Mouse (Mus musculus) G1E (cell line): Measurements from ENCODE around the gene H1f0. TPM values are rescaled to one million over a fixed set of nuclear protein-coding genes. Genes with fewer than 3 reads are reported as not detected.

Experiments
- ATAC-seq: 2 replicates; pipeline ENCODE4 v1.8.0; 2016; ENCODE audit warnings: mild to moderate bottlenecking; ENCODE audit not compliant: insufficient number of reproducible peaks, poor library complexity, low FRiP score, severe bottlenecking; ENCODE audit errors: extremely low read depth
- DNase-seq: peaks from one replicate; pipeline ENCODE4 v3.0.0; 2012; ENCODE audit warnings: low spot score
- H3K27me3 ChIP-seq: 2 replicates; pipeline ENCODE4 v1.6.1; 2012; ENCODE audit warnings: mild to moderate bottlenecking, low read length, inconsistent platforms; ENCODE audit not compliant: insufficient read depth
- H3K36me3 ChIP-seq: replicated peaks from 2 replicates; pipeline ENCODE3; 2012; ENCODE audit warnings: mild to moderate bottlenecking, inconsistent platforms
- H3K4me1 ChIP-seq: 2 replicates; pipeline ENCODE4 v1.6.1; 2012; ENCODE audit warnings: low read depth, low read length, inconsistent platforms, mixed read lengths; ENCODE audit not compliant: insufficient read depth
- H3K4me3 ChIP-seq: 2 replicates; pipeline ENCODE4 v1.5.1; 2012; ENCODE audit warnings: low read depth, mild to moderate bottlenecking, inconsistent platforms, low read length, moderate library complexity, mixed read lengths
- H3K9me3 ChIP-seq: replicated peaks from 2 replicates; pipeline ENCODE4 v1.6.1; 2012; ENCODE audit warnings: inconsistent platforms
- CTCF ChIP-seq: IDR thresholded peaks from 2 replicates; pipeline ENCODE4 v1.5.1; 2012; ENCODE audit warnings: low read depth, low read length, inconsistent platforms, mixed read lengths
- GATA1 ChIP-seq: IDR thresholded peaks from 2 replicates; pipeline ENCODE4 v1.6.1; 2012; ENCODE audit warnings: borderline replicate concordance, low read length, inconsistent platforms, mixed read lengths
- GATA2 ChIP-seq: IDR thresholded peaks from 2 replicates; pipeline ENCODE4 v1.6.1; 2012; ENCODE audit warnings: low read depth, low read length, inconsistent platforms, borderline replicate concordance
- POLR2AphosphoS5 ChIP-seq: IDR thresholded peaks from 2 replicates; pipeline ENCODE4 v1.6.1; 2012; ENCODE audit warnings: low read depth, low read length, inconsistent platforms; ENCODE audit not compliant: insufficient replicate concordance
- TAL1 ChIP-seq: conservative IDR thresholded peaks from 2 replicates; pipeline ENCODE4 v1.6.1; 2012; ENCODE audit warnings: low read depth, low read length, inconsistent platforms, mixed read lengths
- polyA plus RNA-seq: library from polyadenylated mRNA; stranded (reverse); fragments of >175 nt; gene quantifications from 2 replicates; pipeline ENCODE4 v1.2.3, GENCODE M21; 2012
- total RNA-seq, 2 experiments: library from RNA; stranded (forward) in 1 of 2; stranded (reverse) in 1 of 2; fragments of 200-1000 nt in 1 of 2; fragments of >200 nt in 1 of 2; fragmentation: Nextera tagmentation in 1 of 2; gene quantifications; 2 replicates each; pipeline ENCODE4 v1.2.3; 2014 to 2017

The H1f0 gene
- total RNA-seq (2014; fragmentation: Nextera tagmentation) = not detected in 2 replicates
- 0.16 TPM in 1 of 2 replicates, not detected in the other for total RNA-seq (2017)
- 0.03 and 0.05 TPM in 2 replicates for polyA plus RNA-seq

- H3K9me3 ChIP-seq = peaks cover 4% of the 10 kb centered on the region
- TF ChIP-seq TAL1 = no peak
- no peak for TF ChIP-seq CTCF
- TF ChIP-seq POLR2AphosphoS5 = no peak
- TF ChIP-seq GATA1 = no peak
- no peak for TF ChIP-seq GATA2
- H3K4me1 ChIP-seq = peaks cover 7% of the 10 kb centered on the region
- H3K27me3 ChIP-seq = peaks cover 63% of the 10 kb centered on the region
- DNase-seq (no peak), ATAC-seq (no peak)
- no peaks in the 10 kb centered on the region for H3K36me3 ChIP-seq
- no peak within 1 kb of the TSS for H3K4me3 ChIP-seq
Measured at GRCm38 (mm10) chr15:79028237-79028738, at the start of gene H1f0. Gene H1f0, plus strand, starts transcription at chr15:79028450.

- Histone ChIP-seq H3K36me3 (no peaks in the 10 kb centered on the region), H3K4me3 (no peak overlapping the region), H3K9me3 (no peaks in the 10 kb centered on the region), H3K4me1 (peaks cover 30% of the 10 kb centered on the region), H3K27me3 (peaks cover 54% of the 10 kb centered on the region)
- DNase-seq (peak; percentile 63), ATAC-seq (no peak)
- TF ChIP-seq GATA1 = no peak
- no peak for TF ChIP-seq TAL1
- TF ChIP-seq CTCF = no peak
- TF ChIP-seq POLR2AphosphoS5 = no peak
- no peak for TF ChIP-seq GATA2
Measured at GRCm38 (mm10) chr15:78978875-78979274, 49.4 kb upstream of the H1f0 start.

GRCm38 (mm10) chr15:78980084-78980483 lies 48.2 kb upstream of the H1f0 start:
- Histone ChIP-seq H3K36me3 (peaks cover 7% of the 10 kb centered on the region), H3K9me3 (no peaks in the 10 kb centered on the region), H3K27me3 (peaks cover 42% of the 10 kb centered on the region), H3K4me1 (peaks cover 42% of the 10 kb centered on the region), H3K4me3 (no peak overlapping the region)
- no peak for ATAC-seq
- DNase-seq = no peak
- TF ChIP-seq GATA2 (no peak), POLR2AphosphoS5 (no peak), CTCF (no peak), GATA1 (no peak), TAL1 (no peak)

GRCm38 (mm10) chr15:78982658-78983435 lies 45.4 kb upstream of the H1f0 start:
- peak; percentile 81 for ATAC-seq
- DNase-seq = peak; percentile 98
- peaks cover 48% of the 10 kb centered on the region for H3K4me1 ChIP-seq

GRCm38 (mm10) chr15:78983436-78984285 lies 44.6 kb upstream of the H1f0 start:
- H3K4me1 ChIP-seq = peaks cover 48% of the 10 kb centered on the region
- H3K9me3 ChIP-seq = no peaks in the 10 kb centered on the region
- DNase-seq (peak; percentile 70), ATAC-seq (peak; percentile 57)
- H3K36me3 ChIP-seq = peaks cover 43% of the 10 kb centered on the region
- TF ChIP-seq TAL1 (no peak), POLR2AphosphoS5 (no peak), GATA2 (no peak), GATA1 (no peak), CTCF (no peak)
- H3K27me3 ChIP-seq = peaks cover 10% of the 10 kb centered on the region; the same call in 1 of the 2 replicates
- peak overlapping the region; percentile 96 for H3K4me3 ChIP-seq

More at GRCm38 (mm10) chr15:78982658-78983435, 45.4 kb upstream of the H1f0 start:
- H3K36me3 ChIP-seq = peaks cover 35% of the 10 kb centered on the region
- peaks cover 15% of the 10 kb centered on the region for H3K27me3 ChIP-seq
- no peaks in the 10 kb centered on the region for H3K9me3 ChIP-seq
- TF ChIP-seq GATA1 (no peak), TAL1 (no peak), CTCF (no peak), GATA2 (no peak), POLR2AphosphoS5 (no peak)
- H3K4me3 ChIP-seq = peak overlapping the region; percentile 96

- TF ChIP-seq GATA2 = no peak
- TF ChIP-seq GATA1 = no peak
- TF ChIP-seq TAL1 = no peak
- no peak for TF ChIP-seq CTCF
- no peak for TF ChIP-seq POLR2AphosphoS5
- Histone ChIP-seq H3K9me3 (no peaks in the 10 kb centered on the region), H3K4me1 (peaks cover 41% of the 10 kb centered on the region), H3K27me3 (peaks cover 8% of the 10 kb centered on the region; the same call in 1 of the 2 replicates), H3K36me3 (peaks cover 50% of the 10 kb centered on the region), H3K4me3 (peak overlapping the region; percentile 96)
- DNase-seq (no peak), ATAC-seq (no peak)
Measured at GRCm38 (mm10) chr15:78984286-78984778, 43.9 kb upstream of the H1f0 start.
